Mouse (Mus musculus) midbrain, embryonic 15.5 days (tissue): ENCODE measurements around the gene Gm20388. TPM values are rescaled to one million over a fixed set of nuclear protein-coding genes. Genes with fewer than 3 reads are reported as not detected.
A peak's percentile ranks its signal among the peaks of the same experiment; 100 is the strongest.

Source experiments
- ATAC-seq: fragments of 200-750 bp; cut with Nextera tagmentation; replicated peaks from 2 replicates; pipeline ENCODE4 v1.8.0; 2017; ENCODE audit warnings: moderate TSS enrichment
- H3K27ac ChIP-seq: fragments of 300-500 bp; sonication (generic); 2 replicates; pipeline ENCODE4 v1.5.1; 2015; ENCODE audit warnings: mild to moderate bottlenecking, inconsistent platforms
- H3K27me3 ChIP-seq: fragments of 300-500 bp; sonication (generic); replicated peaks from 2 replicates; pipeline ENCODE4 v1.6.1; 2015; ENCODE audit warnings: inconsistent platforms
- H3K36me3 ChIP-seq: fragments of 300-500 bp; sonication (generic); replicated peaks from 2 replicates; pipeline ENCODE4 v1.6.1; 2015; ENCODE audit warnings: inconsistent platforms
- H3K4me1 ChIP-seq: fragments of 300-500 bp; sonication (generic); 2 replicates; pipeline ENCODE4 v1.6.1; 2015; ENCODE audit warnings: inconsistent platforms
- H3K4me2 ChIP-seq: fragments of 300-500 bp; sonication (generic); 2 replicates; pipeline ENCODE4 v1.6.1; 2015; ENCODE audit warnings: inconsistent platforms, mild to moderate bottlenecking, moderate library complexity
- H3K4me3 ChIP-seq: fragments of 300-500 bp; sonication (generic); 2 replicates; pipeline ENCODE4 v1.5.1; 2015; ENCODE audit warnings: mild to moderate bottlenecking, inconsistent platforms
- H3K9ac ChIP-seq: fragments of 300-500 bp; sonication (generic); 2 replicates; pipeline ENCODE4 v1.6.1; 2015; ENCODE audit warnings: mild to moderate bottlenecking, inconsistent platforms
- H3K9me3 ChIP-seq: fragments of 300-500 bp; sonication (generic); 2 replicates; pipeline ENCODE4 v1.6.1; 2016; ENCODE audit warnings: inconsistent platforms
- WGBS: fragments of 180-500 bp; shearing (Covaris S2); methylation state at CpG from one replicate; pipeline ENCODE4 v1.1.7; 2015; ENCODE audit warnings: mixed read lengths; 5-methylcytosine and 5-hydroxymethylcytosine counted together
- polyA plus RNA-seq: library from polyadenylated mRNA; unstranded; fragments of >200 nt; fragmentation: Nextera tagmentation; extraction: Ambion mirVana; gene quantifications from 2 replicates; pipeline ENCODE4 v1.2.1, GENCODE M21; 2015

Gm20388 gene
- polyA plus RNA-seq, 1 experiment from 2014 or later: 5.6 TPM

DNA sequence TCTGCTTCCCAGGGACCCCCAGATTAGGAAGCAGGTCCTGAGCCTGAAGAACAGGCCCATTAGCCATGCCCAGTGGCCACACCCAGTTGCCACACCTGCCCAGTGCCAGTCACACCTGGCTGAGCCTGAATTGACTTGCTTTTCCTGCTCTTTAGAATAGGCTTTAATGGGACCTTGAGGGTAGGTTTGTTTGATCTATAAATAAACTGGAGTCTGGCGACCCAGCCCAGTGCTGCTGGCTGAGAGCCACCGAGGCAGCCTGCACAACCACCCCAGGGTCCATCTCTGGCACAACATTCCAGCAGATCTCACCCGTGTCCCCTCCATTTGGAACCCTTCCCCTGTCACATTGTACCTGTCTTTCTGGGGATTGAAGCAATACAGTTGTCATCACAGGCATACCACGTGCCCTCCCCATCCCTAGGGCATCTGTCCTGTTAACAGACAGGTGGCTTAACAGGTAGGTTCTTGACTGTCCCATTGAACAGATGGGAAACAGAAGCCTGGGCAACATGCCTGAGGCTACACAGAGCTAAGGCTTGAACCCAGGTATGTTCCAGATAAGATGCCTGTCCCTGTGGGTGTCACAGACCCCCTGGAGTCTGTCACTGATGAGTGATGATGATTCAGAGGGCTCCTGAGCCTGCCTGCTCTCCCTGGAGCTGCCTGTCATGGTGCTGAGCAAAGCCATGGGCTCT lies 531.8 kb downstream of the Gm20388 start:
- H3K4me3 ChIP-seq: no peak overlapping the region
- H3K27me3 ChIP-seq: no peaks in the 10 kb centered on the region
- no peak overlapping the region for H3K27ac ChIP-seq
- H3K9me3 ChIP-seq: no peaks in the 10 kb centered on the region
- 62% methylated on average over 4 of the region's 4 CpGs for WGBS
- peaks cover 49% of the 10 kb centered on the region for H3K4me1 ChIP-seq
- ATAC-seq: no peak
- H3K9ac ChIP-seq: no peak overlapping the region
- H3K36me3 ChIP-seq: no peaks in the 10 kb centered on the region
- no peak overlapping the region for H3K4me2 ChIP-seq

DNA sequence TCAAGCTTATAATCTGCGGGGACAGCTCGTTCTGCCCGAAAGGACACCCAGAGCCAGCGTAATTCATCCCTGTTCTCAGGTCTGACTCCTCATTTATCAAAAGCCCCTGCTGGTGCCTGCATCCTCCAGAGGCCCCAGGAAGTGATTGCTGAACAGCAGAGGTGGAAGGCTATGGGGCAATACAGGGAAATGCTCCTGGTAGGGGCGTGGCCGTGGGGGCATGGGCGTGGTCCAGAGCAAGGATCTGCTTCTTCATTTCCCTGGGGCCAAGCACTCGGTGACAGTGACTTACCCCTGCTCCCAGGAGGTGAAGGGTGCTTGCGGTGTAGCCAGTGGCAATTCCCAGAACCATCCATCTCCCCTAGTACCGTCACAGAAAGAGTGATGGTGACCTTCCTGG lies 534.6 kb downstream of the Gm20388 start:
- Histone ChIP-seq H3K4me1 (peaks cover 45% of the 10 kb centered on the region), H3K4me3 (no peak overlapping the region), H3K36me3 (no peaks in the 10 kb centered on the region), H3K27me3 (no peaks in the 10 kb centered on the region), H3K9me3 (no peaks in the 10 kb centered on the region), H3K9ac (no peak overlapping the region), H3K27ac (no peak overlapping the region), H3K4me2 (no peak overlapping the region)
- ATAC-seq: no peak
- 60% methylated on average over 10 of the region's 10 CpGs for WGBS

DNA sequence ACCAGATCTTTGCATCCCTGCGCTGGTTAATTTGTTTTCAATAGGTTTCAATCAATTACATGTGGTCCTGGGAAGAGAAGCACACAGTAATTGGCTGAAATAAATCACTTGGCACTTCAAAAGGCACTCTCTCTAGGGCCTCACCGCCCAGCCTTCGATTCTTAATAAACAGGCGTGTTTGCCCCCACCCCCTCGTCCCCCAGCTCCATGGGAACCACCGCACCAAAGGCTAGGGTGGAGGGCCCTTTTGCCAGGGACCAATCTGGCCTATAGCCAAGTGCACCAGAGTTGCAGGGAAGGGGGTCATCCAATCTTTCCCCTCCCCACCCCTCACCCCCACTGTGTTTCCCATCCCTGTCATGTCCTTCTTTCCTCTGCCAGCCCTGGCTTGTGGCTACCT lies 537.5 kb downstream of the Gm20388 start:
- ATAC-seq: no peak
- H3K4me3 ChIP-seq: no peak overlapping the region
- H3K36me3 ChIP-seq: no peaks in the 10 kb centered on the region
- no peak overlapping the region for H3K9ac ChIP-seq
- H3K9me3 ChIP-seq: no peaks in the 10 kb centered on the region
- no peaks in the 10 kb centered on the region for H3K27me3 ChIP-seq
- peak overlapping the region; percentile 62 for H3K27ac ChIP-seq
- H3K4me1 ChIP-seq: peaks cover 25% of the 10 kb centered on the region
- 20% methylated on average over 6 of the region's 6 CpGs for WGBS
- no peak overlapping the region for H3K4me2 ChIP-seq

DNA sequence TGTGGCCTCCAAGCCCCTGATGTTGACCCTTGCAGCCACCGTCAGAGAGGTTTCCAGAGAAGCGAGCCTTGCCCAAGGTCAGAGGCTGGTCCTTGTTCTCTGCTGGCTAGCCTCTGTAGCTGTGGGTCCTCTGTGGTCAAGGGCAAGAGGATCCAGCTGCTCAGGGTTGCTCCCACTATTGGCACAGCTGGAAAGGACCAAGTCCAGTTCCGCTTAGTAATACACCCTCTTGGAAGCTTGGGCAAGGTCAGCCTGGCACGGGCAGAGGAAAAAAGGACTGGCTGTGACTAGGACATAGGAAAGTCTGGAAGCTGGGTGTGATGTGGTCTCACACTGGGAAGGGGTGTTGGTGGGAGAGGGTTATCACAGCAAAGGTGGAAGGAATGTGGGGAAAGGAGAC lies 538.5 kb downstream of the Gm20388 start:
- Histone ChIP-seq H3K36me3 (no peaks in the 10 kb centered on the region), H3K4me2 (no peak overlapping the region), H3K27ac (0 out of 2 replicates have a peak overlapping the region, but pooled peaks have one; percentile 30), H3K4me3 (no peak overlapping the region), H3K9ac (no peak overlapping the region), H3K9me3 (no peaks in the 10 kb centered on the region), H3K27me3 (no peaks in the 10 kb centered on the region), H3K4me1 (peaks cover 25% of the 10 kb centered on the region)
- 93% methylated on average over 4 of the region's 4 CpGs for WGBS
- no peak for ATAC-seq

DNA sequence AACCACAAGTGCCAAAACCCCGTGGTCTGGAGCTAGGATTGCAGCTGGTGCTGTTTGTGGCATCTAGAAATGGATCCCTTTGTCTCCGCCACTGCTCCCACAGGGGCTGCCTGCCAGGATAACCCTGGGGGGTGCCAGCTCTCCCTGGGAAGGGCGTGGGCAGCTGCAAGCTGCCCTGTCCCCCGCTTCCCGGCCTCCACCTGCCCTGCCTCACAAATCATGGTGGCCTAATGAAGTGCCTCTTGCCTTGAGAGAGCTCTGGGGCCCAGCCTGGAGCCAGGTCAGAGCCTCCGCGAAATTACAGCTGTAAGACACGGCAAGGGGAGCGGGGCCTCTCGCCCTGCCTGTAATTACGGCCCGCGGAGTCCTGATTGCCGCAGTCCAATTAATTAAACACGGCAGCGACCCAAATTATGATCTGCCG lies 539.0 kb downstream of the Gm20388 start:
- H3K27ac ChIP-seq: peak overlapping the region; percentile 30
- H3K9me3 ChIP-seq: no peaks in the 10 kb centered on the region
- no peaks in the 10 kb centered on the region for H3K27me3 ChIP-seq
- H3K4me1 ChIP-seq: peaks cover 27% of the 10 kb centered on the region
- no peaks in the 10 kb centered on the region for H3K36me3 ChIP-seq
- 19% methylated on average over 17 of the region's 17 CpGs for WGBS
- no peak overlapping the region for H3K4me2 ChIP-seq
- ATAC-seq: 0 out of 2 replicates have a peak, but pooled peaks have one; percentile 15
- H3K4me3 ChIP-seq: no peak overlapping the region
- 0 out of 2 replicates have a peak overlapping the region, but pooled peaks have one; percentile 3 for H3K9ac ChIP-seq

DNA sequence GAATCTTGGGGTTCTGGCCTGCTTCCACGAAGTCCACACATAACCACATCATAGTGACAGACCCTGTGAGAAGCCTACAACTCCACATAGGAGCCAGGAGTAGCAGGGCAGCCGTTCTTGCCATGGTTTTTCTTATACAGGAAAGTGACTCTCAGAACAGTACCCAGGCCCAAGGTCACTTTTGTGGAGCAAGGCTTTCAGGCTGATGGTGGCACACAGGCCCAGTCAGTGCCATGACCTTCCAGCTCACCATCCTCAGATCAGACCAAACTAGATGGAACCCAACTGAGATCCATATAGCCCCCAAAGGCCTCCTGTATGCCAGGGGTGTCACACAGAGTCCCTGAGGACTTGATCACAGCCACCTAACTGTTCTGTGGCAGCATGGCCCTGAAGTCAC lies 541.5 kb downstream of the Gm20388 start:
- peaks cover 50% of the 10 kb centered on the region for H3K4me1 ChIP-seq
- no peaks in the 10 kb centered on the region for H3K36me3 ChIP-seq
- no peak overlapping the region for H3K4me3 ChIP-seq
- no peak for ATAC-seq
- no peaks in the 10 kb centered on the region for H3K27me3 ChIP-seq
- H3K27ac ChIP-seq: no peak overlapping the region
- H3K4me2 ChIP-seq: no peak overlapping the region
- WGBS: 81% methylated on average over 2 of the region's 2 CpGs
- no peaks in the 10 kb centered on the region for H3K9me3 ChIP-seq
- H3K9ac ChIP-seq: no peak overlapping the region

DNA sequence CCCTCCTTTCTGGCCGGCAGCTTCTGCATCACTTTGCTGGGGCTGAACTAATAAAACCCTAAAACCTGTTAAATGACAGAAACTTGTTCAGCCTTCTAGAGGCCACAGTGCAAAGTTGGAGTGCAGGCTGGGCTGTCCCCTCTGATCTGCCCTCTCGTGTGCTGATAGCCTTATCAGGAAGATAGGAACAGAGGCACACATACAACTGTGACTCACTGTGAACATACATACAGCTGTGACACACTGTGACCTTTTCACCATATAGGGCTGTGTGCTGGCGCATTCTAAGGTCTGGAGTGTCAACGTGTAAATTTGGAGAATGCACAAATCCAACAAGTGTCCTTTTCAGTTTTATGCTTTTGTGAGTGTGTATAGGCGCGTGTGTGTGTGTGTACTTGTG lies 543.8 kb downstream of the Gm20388 start:
- Histone ChIP-seq H3K9ac (no peak overlapping the region), H3K27ac (no peak overlapping the region), H3K9me3 (no peaks in the 10 kb centered on the region), H3K4me2 (no peak overlapping the region), H3K4me3 (no peak overlapping the region), H3K4me1 (peaks cover 44% of the 10 kb centered on the region), H3K36me3 (no peaks in the 10 kb centered on the region), H3K27me3 (no peaks in the 10 kb centered on the region)
- 81% methylated on average over 6 of the region's 6 CpGs for WGBS
- no peak for ATAC-seq

DNA sequence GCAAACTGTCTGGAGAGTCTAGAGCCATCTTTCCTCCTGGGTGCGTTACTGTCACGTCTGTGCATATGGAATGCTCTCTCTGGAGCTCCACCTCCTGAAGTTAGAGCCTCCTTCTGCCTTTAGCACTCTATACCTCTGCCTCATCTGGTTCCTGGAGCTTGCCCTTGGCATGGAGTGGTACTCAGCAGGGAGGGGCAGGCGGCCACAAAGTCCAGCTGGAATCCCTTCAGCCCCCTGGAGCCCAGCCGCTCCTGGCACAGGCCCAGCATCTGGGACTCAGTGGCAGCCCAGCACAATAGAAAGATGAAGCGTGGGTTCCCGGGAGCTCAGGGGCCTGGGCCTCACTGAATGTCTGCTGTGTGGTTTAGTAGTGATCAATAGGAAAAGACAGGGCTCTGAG lies 549.7 kb downstream of the Gm20388 start:
- H3K27me3 ChIP-seq: no peaks in the 10 kb centered on the region
- H3K27ac ChIP-seq: peak overlapping the region; percentile 63
- ATAC-seq: peak; percentile 35
- no peak overlapping the region for H3K4me2 ChIP-seq
- WGBS: 30% methylated on average over 6 of the region's 6 CpGs
- no peaks in the 10 kb centered on the region for H3K36me3 ChIP-seq
- no peaks in the 10 kb centered on the region for H3K9me3 ChIP-seq
- H3K4me1 ChIP-seq: peaks cover 60% of the 10 kb centered on the region
- no peak overlapping the region for H3K9ac ChIP-seq
- no peak overlapping the region for H3K4me3 ChIP-seq

DNA sequence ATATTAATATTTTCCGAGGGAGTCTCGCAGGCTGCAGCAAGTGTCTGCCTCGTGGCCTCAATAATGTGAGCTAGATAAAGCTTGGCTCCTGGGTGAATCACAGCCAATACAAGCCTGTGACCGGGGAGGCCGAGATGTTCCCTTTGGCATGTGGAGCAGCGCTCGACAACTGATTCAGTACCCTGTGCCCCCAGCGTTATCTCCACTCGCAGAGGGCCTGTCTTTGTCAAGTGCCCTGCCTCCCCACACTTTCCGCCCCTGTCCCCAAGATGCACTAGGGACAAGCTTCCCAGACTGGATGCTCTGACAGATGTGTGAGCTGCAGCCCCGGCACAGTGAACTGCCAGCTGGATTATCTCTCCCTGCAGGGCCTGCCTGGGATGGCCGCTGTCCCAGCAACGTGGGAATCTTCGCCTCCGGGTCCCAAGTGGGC lies 551.5 kb downstream of the Gm20388 start:
- peak overlapping the region; percentile 73 for H3K27ac ChIP-seq
- no peak for ATAC-seq
- H3K9ac ChIP-seq: no peak overlapping the region; the same call in 1 of the 2 replicates
- 16% methylated on average over 15 of the region's 15 CpGs for WGBS
- H3K27me3 ChIP-seq: no peaks in the 10 kb centered on the region
- no peak overlapping the region for H3K4me3 ChIP-seq
- H3K4me2 ChIP-seq: 0 out of 2 replicates have a peak overlapping the region, but pooled peaks have one; percentile 10
- H3K36me3 ChIP-seq: no peaks in the 10 kb centered on the region
- peaks cover 60% of the 10 kb centered on the region for H3K4me1 ChIP-seq
- H3K9me3 ChIP-seq: no peaks in the 10 kb centered on the region

DNA sequence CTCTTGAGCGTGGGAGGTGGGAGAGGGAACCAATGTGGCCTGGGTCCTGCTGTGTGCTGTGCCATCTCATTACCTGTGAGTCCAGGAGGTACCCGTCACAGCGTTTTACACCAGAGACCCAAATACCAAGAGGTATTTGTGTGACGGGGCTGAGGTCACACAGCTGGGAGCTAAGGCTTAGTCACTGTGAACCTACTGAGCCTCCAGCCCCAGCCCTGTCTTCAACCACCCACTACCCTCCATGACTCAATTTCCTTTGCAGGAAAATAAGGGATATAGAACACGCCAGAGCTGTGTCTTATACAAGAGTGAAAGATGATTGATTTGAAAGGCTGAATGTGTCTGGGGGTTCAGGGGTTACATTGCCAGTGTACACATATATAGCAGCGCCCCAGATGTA lies 552.0 kb downstream of the Gm20388 start:
- no peaks in the 10 kb centered on the region for H3K9me3 ChIP-seq
- H3K4me2 ChIP-seq: no peak overlapping the region
- no peak overlapping the region; the same call in 1 of the 2 replicates for H3K9ac ChIP-seq
- no peak for ATAC-seq
- H3K4me1 ChIP-seq: peaks cover 64% of the 10 kb centered on the region
- 64% methylated on average over 6 of the region's 6 CpGs for WGBS
- 0 out of 2 replicates have a peak, but pooled peaks cover 5% of the 10 kb centered on the region for H3K27me3 ChIP-seq
- H3K36me3 ChIP-seq: no peaks in the 10 kb centered on the region
- peak overlapping the region; percentile 73 for H3K27ac ChIP-seq
- no peak overlapping the region for H3K4me3 ChIP-seq

DNA sequence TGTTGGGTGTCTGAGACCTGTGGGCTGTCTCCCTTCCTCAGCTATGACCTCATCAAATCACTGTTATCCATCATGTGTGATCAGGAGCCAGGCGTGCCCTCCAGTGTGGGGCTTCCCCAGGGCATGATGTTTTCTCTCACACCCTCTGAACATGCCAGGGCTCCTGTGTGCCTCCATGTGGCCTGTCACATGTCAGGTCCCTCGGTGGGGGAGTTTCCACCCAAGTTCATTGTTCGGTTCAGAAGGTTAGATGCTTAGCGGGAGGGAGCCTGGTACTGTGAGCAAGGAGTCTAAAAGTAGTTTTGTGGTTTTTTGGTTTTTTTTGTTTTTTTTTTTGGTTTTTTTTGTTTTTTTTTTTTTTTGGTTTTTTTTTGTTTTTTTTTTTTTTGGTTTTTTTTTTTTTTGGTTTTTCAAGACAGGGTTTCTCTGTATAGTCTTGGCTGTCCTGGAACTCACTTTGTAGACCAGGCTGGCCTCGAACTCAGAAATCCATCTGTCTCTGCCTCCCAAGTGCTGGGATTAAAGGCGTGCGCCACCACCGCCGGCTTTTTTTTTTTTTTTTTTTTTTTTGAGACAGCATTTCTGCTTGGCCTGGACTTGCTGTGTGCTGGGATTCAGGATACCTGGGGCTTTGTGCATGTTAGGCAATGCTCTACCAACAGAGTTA lies 553.4 kb downstream of the Gm20388 start:
- no peaks in the 10 kb centered on the region for H3K9me3 ChIP-seq
- H3K4me2 ChIP-seq: no peak overlapping the region
- H3K36me3 ChIP-seq: no peaks in the 10 kb centered on the region
- H3K27ac ChIP-seq: 0 out of 2 replicates have a peak overlapping the region, but pooled peaks have one; percentile 8
- H3K4me1 ChIP-seq: peaks cover 58% of the 10 kb centered on the region
- WGBS: 89% methylated on average over 9 of the region's 9 CpGs
- no peak overlapping the region for H3K4me3 ChIP-seq
- no peak overlapping the region for H3K9ac ChIP-seq
- 0 out of 2 replicates have a peak, but pooled peaks cover 6% of the 10 kb centered on the region for H3K27me3 ChIP-seq
- no peak for ATAC-seq

DNA sequence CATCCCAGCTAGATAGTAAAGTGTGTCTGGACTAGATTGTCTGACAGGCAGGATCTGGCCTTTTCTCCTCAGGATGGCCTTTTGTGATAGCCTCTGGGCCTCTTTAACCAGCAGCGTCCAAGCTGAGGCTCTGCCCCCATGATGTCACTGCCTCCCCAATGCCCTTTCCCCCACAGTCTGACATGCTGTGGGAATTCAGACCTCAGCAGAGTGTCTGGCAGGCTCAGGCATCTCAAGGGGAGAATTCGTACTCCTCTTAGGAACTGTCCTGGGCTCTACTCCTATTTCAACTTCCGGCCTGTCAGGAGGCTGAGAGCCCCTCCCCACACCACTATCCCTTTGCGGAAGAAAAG lies 553.9 kb downstream of the Gm20388 start:
- ATAC-seq: no peak
- H3K4me1 ChIP-seq: peaks cover 53% of the 10 kb centered on the region
- no peaks in the 10 kb centered on the region for H3K9me3 ChIP-seq
- 70% methylated on average over 4 of the region's 4 CpGs for WGBS
- H3K27ac ChIP-seq: 0 out of 2 replicates have a peak overlapping the region, but pooled peaks have one; percentile 8
- no peak overlapping the region for H3K4me3 ChIP-seq
- 0 out of 2 replicates have a peak, but pooled peaks cover 6% of the 10 kb centered on the region for H3K27me3 ChIP-seq
- H3K4me2 ChIP-seq: no peak overlapping the region
- H3K36me3 ChIP-seq: no peaks in the 10 kb centered on the region
- no peak overlapping the region for H3K9ac ChIP-seq
